Mouse (Mus musculus) bone marrow, adult 2 months (tissue): Measurements from ENCODE around the gene Vwce. TPM values are rescaled to one million over a fixed set of nuclear protein-coding genes. Genes with fewer than 3 reads are reported as not detected.

Experiments
- H3K27ac ChIP-seq: fragments of 200-500 bp; 2 replicates; pipeline ENCODE4 v1.5.1; 2012; ENCODE audit warnings: low read depth, mild to moderate bottlenecking, control low read depth, inconsistent platforms, low read length; ENCODE audit not compliant: control insufficient read depth, poor library complexity, insufficient read depth
- H3K4me1 ChIP-seq: fragments of 200-500 bp; 2 replicates; pipeline ENCODE4 v1.6.1; 2011; ENCODE audit warnings: low read length; ENCODE audit not compliant: control insufficient read depth, insufficient read depth
- H3K4me3 ChIP-seq: fragments of 200-500 bp; replicated peaks from 2 replicates; pipeline ENCODE3; 2011; ENCODE audit warnings: mild to moderate bottlenecking, low read depth, low read length, control low read depth; ENCODE audit not compliant: control insufficient read depth
- CTCF ChIP-seq: fragments of 200-500 bp; IDR thresholded peaks from 2 replicates; pipeline ENCODE4 v1.5.1; 2011; ENCODE audit warnings: low read length, control low read depth; ENCODE audit not compliant: control insufficient read depth, insufficient read depth
- POLR2A ChIP-seq: fragments of 200-500 bp; IDR thresholded peaks from 2 replicates; pipeline ENCODE4 v1.6.1; 2011; ENCODE audit warnings: low read depth, mild to moderate bottlenecking, control low read depth, low read length, borderline replicate concordance; ENCODE audit not compliant: control insufficient read depth
- WGBS: fragments of 180-500 bp; shearing (Covaris S2); methylation state at CpG from one replicate; pipeline ENCODE4 v1.1.7; 2018; 5-methylcytosine and 5-hydroxymethylcytosine counted together
- polyA plus RNA-seq: library from polyadenylated mRNA; stranded (reverse); fragments of >200 nt; gene quantifications from 2 replicates; pipeline ENCODE4 v1.2.4, GENCODE M21; 2011; ENCODE audit warnings: low replicate concordance; ENCODE audit not compliant: missing spikeins, insufficient read depth, insufficient read length

The Vwce gene
- polyA plus RNA-seq, 1 experiment: 0.77 TPM

DNA sequence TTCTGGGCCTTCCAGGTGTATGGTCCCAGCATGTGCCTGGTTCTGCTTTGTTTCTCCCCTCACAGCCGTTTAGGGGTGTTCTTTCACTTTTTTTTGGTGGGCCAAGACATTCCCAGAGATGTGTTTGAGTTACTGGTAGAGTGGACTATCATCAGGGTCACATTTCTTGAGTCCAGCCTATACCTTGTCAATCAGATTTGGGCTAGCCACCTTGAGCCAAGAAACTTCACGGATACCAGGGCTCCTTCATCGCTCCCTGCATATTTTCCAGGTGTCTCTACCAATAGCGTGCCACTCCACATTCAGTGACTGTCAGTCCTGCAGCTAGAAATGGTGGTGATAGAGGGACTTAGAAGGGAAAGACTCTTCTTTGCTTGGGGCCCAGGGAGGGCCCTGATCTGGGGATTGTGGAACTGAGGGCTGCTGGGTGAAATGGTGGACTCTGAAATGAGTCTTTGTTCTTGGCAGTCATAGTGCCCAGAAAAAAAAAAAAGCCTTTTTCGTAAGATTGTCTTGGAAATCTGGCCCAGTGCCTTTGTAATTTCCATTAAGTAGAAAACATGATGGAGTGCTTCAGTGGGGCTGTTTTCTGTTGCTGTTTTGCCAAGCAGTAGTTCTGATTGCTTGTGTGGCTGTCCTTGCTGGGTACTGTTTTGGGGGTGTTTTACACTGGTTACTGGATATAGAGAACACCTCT lies 55.6 kb downstream of the Vwce start:
- TF ChIP-seq POLR2A: no peak
- no peak for TF ChIP-seq CTCF
- 50% methylated on average over 5 of the region's 5 CpGs for WGBS
- H3K4me1 ChIP-seq: peaks cover 4% of the 10 kb centered on the region

DNA sequence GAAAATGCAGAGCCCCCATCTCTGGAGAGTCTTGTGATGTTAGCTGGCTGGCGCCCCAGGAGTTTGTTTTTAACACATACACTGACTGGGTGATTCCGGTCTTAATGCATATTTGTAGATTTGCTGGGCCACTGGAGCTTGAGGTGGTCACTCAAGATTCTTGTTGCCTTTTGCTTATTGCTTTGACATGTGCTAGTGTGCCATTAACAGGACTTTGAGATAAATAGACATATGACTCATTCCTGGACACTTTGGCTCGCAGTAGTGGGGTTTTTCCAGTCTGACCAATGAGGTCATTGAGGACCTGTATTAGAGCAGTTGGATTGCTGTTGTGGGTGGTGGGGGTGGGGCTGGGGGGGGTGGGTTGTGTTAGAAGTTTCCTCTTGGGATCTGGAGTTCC lies 56.3 kb downstream of the Vwce start:
- H3K4me1 ChIP-seq: peaks cover 6% of the 10 kb centered on the region
- H3K4me3 ChIP-seq: no peak overlapping the region
- no peak overlapping the region for H3K27ac ChIP-seq
- WGBS: 69% methylated on average over 3 of the region's 3 CpGs
- TF ChIP-seq CTCF (no peak), POLR2A (no peak)

More for the DNA sequence above, 55.6 kb downstream of the Vwce start:
- H3K4me3 ChIP-seq: peak overlapping the region; percentile 88
- peak overlapping the region; percentile 98 for H3K27ac ChIP-seq

DNA sequence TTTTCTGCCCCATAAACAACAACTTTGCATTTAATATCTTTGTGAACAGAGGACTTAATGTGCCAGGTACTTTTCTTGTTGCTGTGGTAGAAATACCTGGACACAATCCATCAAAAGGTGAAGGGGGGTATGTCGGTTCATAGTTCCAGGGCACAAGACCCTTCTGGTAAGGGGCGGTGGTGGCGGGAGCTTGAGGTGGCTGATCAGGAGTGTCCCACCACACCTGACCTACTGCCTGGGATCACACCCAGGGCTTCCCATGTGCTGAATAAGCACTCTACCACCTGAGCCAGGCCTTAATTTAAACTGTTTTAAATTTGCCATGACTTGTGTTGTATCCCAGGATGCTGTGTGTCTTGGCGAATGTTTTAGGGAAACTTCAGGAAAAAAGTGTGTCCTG lies 57.1 kb downstream of the Vwce start:
- TF ChIP-seq POLR2A: no peak
- TF ChIP-seq CTCF: no peak
- 88% methylated on average over 4 of the region's 4 CpGs for WGBS
- no peak overlapping the region for H3K27ac ChIP-seq
- peaks cover 6% of the 10 kb centered on the region for H3K4me1 ChIP-seq
- H3K4me3 ChIP-seq: no peak overlapping the region

DNA sequence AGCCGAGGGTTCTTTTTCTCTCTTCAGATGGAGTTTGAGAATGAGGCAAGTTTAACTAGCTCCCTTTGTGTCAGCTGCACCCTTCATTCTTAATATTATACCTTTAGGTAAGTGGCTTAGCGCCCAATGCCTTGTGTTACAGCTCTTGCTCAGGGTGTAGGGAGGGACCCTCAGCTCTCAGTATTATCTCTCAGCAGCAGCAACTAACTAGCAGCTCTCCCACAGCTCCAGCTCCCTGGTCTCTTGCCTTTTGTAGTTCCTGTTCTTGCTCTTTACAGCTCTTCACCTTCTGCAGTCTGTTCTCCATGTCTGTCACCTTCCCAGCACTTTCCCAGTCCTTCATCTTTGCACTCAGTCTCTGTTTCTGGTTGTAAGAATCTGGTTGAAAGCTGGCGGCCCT lies 57.6 kb downstream of the Vwce start:
- Histone ChIP-seq H3K27ac (peak overlapping the region; percentile 1; the same call in 1 of the 2 replicates), H3K4me1 (peaks cover 6% of the 10 kb centered on the region), H3K4me3 (no peak overlapping the region)
- TF ChIP-seq CTCF: no peak
- no peak for TF ChIP-seq POLR2A
- WGBS: 50% methylated on average over 3 of the region's 3 CpGs

DNA sequence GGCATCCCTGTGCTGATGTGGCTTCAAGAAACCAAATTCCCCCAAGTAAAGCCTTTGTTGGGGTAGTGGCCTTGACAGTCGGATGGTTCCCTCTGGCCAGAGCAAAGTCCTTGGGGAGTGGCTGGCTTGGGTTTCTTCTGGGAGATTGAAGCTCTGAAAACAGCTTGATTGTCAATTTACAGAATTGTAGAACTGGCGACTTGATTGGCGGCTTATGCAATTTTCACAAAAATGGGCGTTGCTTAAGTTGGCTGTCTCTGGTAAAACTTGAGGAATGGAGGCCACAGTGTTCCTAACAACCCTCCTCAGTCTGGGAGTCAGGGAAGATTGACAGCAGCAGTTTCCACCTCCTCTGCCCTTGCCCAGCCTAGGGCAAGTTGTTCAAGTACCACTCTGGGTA lies 58.3 kb downstream of the Vwce start:
- no peak for TF ChIP-seq POLR2A
- TF ChIP-seq CTCF: no peak
- Histone ChIP-seq H3K4me1 (peaks cover 6% of the 10 kb centered on the region), H3K27ac (peak overlapping the region; percentile 29), H3K4me3 (no peak overlapping the region)
- WGBS: 52% methylated on average over 4 of the region's 4 CpGs

DNA sequence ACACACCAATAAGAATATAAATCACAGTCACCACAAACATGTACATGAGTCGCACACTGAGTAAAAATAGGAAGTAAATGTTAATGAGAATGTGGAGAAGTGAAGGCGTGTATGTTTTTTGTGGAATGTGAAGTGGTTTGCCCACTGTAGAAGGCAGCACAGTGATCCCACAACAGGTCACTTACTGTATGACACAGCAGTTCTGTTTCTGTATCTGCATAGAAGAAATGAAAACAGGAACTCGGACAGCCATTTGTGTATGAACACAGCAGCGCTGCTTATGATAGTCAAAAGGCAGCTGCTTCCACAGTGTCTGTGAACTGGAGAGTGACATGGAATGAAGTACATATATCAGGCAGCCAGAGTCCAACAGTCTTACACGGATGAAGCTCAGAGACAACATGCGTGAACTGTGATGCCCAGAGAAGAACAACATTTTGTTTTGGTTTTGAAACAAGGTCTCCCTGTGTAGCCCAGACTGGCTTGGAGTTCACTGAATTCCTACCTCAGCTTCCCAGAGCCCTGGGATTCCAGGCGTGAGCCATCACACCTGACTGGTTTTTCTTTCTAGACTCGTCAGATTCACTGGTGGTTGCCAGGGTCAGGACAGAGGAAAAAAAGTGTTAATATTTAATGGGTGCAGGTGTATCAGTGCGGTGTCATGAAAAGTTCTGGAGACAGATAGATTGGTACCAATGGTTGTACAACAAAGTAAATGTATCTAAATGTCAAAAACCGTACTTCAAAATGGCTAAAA lies 60.1 kb downstream of the Vwce start:
- H3K4me1 ChIP-seq: peaks cover 6% of the 10 kb centered on the region
- WGBS: 39% methylated on average over 10 of the region's 10 CpGs
- TF ChIP-seq POLR2A (no peak), CTCF (no peak)
- no peak overlapping the region for H3K4me3 ChIP-seq
- H3K27ac ChIP-seq: peak overlapping the region; percentile 72

DNA sequence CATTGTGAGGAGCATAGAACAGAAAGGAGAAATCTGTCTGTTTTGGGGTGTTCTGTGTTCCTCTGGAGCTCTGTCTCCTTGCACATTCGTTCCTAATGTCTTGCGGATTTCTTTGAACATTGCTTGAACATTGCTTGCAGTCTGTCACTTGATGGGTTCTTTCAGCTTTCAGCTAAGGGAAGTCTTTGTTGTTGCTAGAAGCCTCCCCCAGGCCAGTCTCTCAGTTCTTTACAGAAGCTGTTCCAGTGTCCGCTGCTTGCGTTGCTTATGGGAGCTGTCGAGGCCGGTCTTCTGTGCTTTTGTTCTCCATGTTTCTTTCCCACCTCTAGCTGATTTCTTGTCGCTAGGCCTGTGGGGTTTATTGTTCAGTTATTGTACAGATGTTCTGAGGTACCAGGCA lies 61.8 kb downstream of the Vwce start:
- Histone ChIP-seq H3K27ac (no peak overlapping the region), H3K4me3 (no peak overlapping the region), H3K4me1 (peaks cover 16% of the 10 kb centered on the region)
- no peak for TF ChIP-seq CTCF
- no peak for TF ChIP-seq POLR2A
- 79% methylated on average over 7 of the region's 7 CpGs for WGBS

DNA sequence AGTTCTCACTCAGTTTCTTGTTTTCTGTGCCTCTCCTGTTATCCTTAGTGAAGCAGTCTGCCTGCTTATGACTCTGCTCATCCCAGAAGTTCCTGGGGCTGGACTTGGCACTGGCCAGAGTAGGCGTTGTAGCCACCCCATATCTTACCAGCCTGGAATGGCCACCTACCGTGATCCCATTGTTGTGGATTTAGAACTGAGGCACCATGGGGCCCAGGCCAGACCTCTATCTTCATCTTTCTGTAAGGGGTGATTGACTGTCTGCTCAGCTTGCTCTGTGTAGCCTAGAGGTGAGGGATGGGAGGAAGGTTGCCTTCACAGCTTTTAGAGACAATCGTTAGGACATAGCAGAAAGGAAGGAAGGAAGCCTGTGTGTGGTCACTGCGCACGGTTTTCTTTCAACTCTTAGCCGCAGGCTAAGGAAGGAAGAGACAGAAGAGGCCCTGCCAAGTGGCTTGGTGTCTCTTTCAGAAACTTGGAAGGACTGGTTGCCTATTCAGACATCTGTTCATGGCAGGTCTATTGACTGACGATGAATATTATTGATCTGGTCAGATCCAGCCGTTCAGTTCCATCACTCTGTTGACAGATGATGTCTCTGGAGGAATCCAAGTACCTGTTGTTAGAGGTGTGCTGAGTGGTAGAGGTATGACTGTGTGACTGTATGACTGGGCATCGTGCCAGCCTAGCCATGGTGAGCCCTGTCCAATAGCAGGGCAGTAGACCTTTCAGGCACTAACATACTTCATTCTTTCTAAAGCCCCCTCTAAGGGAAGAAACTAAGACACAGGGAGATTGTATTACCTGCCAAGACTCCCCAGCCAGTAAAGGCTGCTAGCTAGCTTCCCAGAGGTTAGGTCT lies 64.3 kb downstream of the Vwce start:
- no peak for TF ChIP-seq POLR2A
- no peak for TF ChIP-seq CTCF
- Histone ChIP-seq H3K27ac (peak overlapping the region; percentile 91), H3K4me3 (peak overlapping the region; percentile 36), H3K4me1 (peaks cover 23% of the 10 kb centered on the region)
- 14% methylated on average over 9 of the region's 9 CpGs for WGBS
